Mouse (Mus musculus) forebrain, embryonic 10.5 days (tissue): ENCODE measurements around the gene 9430007A20Rik. TPM values are rescaled to one million over a fixed set of nuclear protein-coding genes. Genes with fewer than 3 reads are reported as not detected.
"Not testable (repeated sequence)": the region's sequence is repeated elsewhere in the genome, so short reads cannot be mapped to it uniquely, and the experiment has no call there.

Experiments used
- DNase-seq: peaks from one replicate; pipeline ENCODE4 v3.0.0-alpha.2; 2017; ENCODE audit warnings: low spot score; ENCODE audit errors: extremely low spot score
- H3K27ac ChIP-seq: fragments of 300-500 bp; sonication (generic); 2 replicates; pipeline ENCODE4 v1.5.1; 2016; ENCODE audit warnings: mild to moderate bottlenecking
- H3K27me3 ChIP-seq: fragments of 300-500 bp; sonication (generic); 2 replicates; pipeline ENCODE4 v1.6.1; 2016; ENCODE audit warnings: mild to moderate bottlenecking; ENCODE audit not compliant: poor library complexity, severe bottlenecking
- H3K36me3 ChIP-seq: fragments of 300-500 bp; sonication (generic); replicated peaks from 2 replicates; pipeline ENCODE4 v1.6.1; 2016; ENCODE audit warnings: mild to moderate bottlenecking, moderate library complexity
- H3K4me1 ChIP-seq: fragments of 300-500 bp; sonication (generic); 2 replicates; pipeline ENCODE4 v1.6.1; 2016
- H3K4me3 ChIP-seq: fragments of 300-500 bp; sonication (generic); 2 replicates; pipeline ENCODE4 v1.5.1; 2016; ENCODE audit warnings: mild to moderate bottlenecking, moderate library complexity
- H3K9me3 ChIP-seq: fragments of 300-500 bp; sonication (generic); 2 replicates; pipeline ENCODE4 v1.6.1; 2016; ENCODE audit warnings: mild to moderate bottlenecking, moderate library complexity
- WGBS: fragments of 180-500 bp; shearing (Covaris S2); methylation state at CpG from one replicate; pipeline ENCODE4 v1.1.7; 2016; 5-methylcytosine and 5-hydroxymethylcytosine counted together
- polyA plus RNA-seq: library from polyadenylated mRNA; unstranded; fragments of >200 nt; fragmentation: Nextera tagmentation; extraction: Ambion mirVana; gene quantifications from 2 replicates; pipeline ENCODE4 v1.2.1, GENCODE M21; 2016

The 9430007A20Rik gene
- polyA plus RNA-seq, result not detected in 2 replicates

DNA sequence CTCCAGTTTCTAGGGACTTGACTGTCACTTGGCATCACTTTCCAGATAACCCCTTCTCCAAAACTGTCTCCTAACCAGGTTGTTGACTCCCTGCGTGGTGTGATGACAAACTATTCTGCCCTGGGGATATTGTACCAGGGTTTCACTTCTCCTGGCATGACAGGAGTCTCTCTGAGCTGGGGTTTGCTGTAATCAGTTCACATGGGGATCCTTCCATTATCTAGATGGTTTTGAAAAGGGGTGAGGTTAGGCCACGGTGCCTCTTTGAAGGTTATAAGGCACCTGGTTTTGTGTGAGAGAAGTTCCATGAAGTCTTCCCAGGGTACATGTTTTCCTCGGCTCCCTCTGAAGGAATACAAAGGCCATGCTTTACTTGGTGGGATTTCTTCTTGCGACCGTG, at the start of gene 9430007A20Rik:
9430007A20Rik (plus strand) TSS at position 301 of the 400 bp plus-strand sequence.
- Histone ChIP-seq H3K4me1 (no peaks in the 10 kb centered on the region), H3K36me3 (no peaks in the 10 kb centered on the region), H3K4me3 (no peak within 1 kb of the TSS), H3K27me3 (no peaks in the 10 kb centered on the region), H3K9me3 (peaks cover 50% of the 10 kb centered on the region), H3K27ac (no peak within 1 kb of the TSS)
- no peak for DNase-seq
- 83% methylated on average over 5 of the region's 5 CpGs for WGBS

DNA sequence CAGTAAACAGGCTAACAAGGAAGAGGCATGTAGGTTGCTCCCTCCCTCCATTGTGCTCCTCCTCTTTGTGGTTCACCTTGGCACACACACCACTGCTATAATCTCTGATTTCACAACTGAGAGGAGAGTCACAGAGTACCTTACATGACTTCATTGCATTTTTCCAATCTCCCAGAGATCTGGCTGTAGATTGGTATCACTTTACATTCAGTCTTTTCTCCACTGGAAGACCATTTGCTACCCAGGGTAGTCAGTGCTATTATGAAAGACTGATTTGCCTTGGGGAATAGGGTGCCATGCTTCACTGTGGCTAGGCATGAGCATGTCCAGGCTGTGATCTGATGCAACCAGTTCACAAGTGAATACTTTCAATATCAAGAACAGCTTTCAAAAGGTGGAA, 26.3 kb upstream of the 9430007A20Rik start:
- Histone ChIP-seq H3K4me1 (no peaks in the 10 kb centered on the region), H3K4me3 (no peak overlapping the region), H3K9me3 (peaks cover 55% of the 10 kb centered on the region), H3K27ac (no peak overlapping the region), H3K27me3 (no peaks in the 10 kb centered on the region), H3K36me3 (no peaks in the 10 kb centered on the region)
- DNase-seq, result no peak

DNA sequence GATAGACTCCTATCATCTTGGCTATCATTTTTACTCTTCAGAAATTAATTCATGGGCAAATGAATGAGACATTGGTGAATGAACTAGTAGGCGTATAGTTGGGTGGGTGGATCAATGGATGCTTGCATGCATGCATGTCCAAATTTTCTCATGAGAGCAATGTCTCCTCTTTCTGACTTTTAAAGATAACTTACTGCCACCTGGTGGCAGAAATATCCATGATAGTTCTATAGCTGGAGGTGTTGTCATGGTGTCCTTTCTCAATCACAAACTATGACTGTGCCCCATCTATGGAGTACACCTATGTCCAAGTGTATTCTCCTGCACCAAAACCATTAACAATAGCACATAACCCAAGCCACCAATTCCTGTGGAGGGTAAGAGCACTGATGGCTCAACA, 13.1 kb upstream of the 9430007A20Rik start:
- Histone ChIP-seq H3K4me3 (no peak overlapping the region), H3K27me3 (no peaks in the 10 kb centered on the region), H3K27ac (no peak overlapping the region), H3K4me1 (no peaks in the 10 kb centered on the region), H3K36me3 (no peaks in the 10 kb centered on the region), H3K9me3 (peaks cover 47% of the 10 kb centered on the region)
- 91% methylated on average over 1 of the region's 1 CpGs for WGBS
- no peak for DNase-seq

DNA sequence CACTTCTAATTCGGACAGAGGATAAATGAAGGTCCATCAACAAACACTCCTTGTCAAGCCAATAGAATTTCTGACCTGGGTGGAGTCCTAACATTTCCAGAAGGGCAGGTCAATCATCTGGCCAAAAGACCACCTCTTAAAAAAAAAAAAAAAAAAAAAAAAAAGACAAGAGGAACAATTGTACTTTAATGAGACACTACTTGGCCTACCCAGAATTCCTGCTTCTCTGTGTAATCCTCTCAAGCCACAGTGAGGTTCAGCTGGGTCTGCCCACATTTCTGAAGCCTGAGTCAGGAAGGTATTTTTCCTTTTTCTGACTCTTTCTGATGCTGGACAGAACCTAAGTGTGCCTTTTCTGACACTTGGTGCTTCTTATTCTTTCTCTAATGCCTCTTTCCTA, 25.1 kb downstream of the 9430007A20Rik start:
- DNase-seq, result no peak
- H3K4me1 ChIP-seq, result no peaks in the 10 kb centered on the region
- no peak overlapping the region for H3K4me3 ChIP-seq
- H3K27ac ChIP-seq, result no peak overlapping the region
- peaks cover 68% of the 10 kb centered on the region for H3K9me3 ChIP-seq
- H3K36me3 ChIP-seq, result no peaks in the 10 kb centered on the region
- H3K27me3 ChIP-seq, result no peaks in the 10 kb centered on the region
- 95% methylated on average over 1 of the region's 1 CpGs for WGBS

DNA sequence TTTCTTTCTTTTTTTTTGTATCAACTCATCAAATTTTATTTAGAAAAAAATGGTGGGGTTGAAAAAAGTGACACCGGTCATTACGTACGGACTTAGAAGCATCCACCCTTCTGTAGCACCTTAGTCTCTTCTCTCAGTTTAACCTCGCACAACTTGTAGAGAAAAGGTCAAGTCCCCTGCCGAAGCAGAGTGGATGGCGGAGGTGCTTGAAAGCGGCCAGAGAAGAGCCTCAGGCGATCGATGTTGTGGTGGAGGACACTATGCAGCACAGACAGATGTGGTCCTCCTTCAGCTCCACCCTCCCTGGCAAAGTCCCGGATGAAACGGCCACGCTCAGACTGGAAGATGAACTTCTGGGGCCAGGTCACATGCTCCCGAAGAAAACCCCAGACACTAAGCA, 25.7 kb downstream of the 9430007A20Rik start:
- not testable (repeated sequence) for DNase-seq, H3K27me3 ChIP-seq, H3K36me3 ChIP-seq, H3K27ac ChIP-seq, H3K4me3 ChIP-seq, H3K4me1 ChIP-seq
- WGBS, result 92% methylated on average over 13 of the region's 13 CpGs
- H3K9me3 ChIP-seq, result peaks cover 63% of the 10 kb centered on the region

DNA sequence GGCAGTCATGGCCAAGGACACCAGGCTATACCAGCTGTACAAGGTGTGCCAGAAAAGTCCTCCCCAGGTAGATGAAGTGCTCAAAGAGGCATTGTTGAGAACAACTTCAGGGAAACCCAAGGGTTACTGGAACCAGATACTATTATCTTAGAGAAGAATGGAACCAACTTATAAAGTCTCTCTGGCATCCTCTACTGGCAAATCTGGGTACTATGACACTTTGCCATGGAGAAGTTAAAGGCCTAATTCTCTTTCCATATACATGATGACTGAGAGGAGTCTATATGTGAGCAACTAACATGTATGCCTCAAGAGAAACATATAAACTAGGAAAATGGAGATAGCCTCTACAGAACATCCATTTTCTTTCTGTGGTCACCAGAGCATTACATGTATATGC, 31.5 kb downstream of the 9430007A20Rik start:
- DNase-seq, result no peak
- H3K27me3 ChIP-seq, result no peaks in the 10 kb centered on the region
- H3K4me1 ChIP-seq, result no peaks in the 10 kb centered on the region
- H3K9me3 ChIP-seq, result peaks cover 69% of the 10 kb centered on the region
- H3K27ac ChIP-seq, result no peak overlapping the region
- H3K36me3 ChIP-seq, result no peaks in the 10 kb centered on the region
- no peak overlapping the region for H3K4me3 ChIP-seq

DNA sequence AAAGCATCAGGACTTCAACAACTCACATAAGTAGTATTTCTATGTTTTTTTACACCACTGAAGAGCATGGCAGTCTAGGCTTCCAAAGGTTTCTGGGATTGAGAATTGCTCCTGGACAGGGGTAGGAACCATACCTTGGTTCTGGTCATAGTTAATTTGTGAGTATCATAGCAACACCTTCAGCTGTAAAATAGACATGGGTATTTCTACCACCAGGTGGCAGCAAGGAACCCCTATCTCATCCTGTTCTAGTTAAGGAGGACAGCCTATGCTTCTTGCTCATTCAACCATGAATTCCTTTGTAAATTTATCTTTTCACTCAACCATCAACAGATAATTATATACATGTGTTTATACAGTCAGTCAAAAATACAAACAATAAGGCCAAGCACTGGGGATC, 40.2 kb downstream of the 9430007A20Rik start:
- Histone ChIP-seq H3K27ac (no peak overlapping the region), H3K9me3 (peaks cover 93% of the 10 kb centered on the region), H3K4me1 (no peaks in the 10 kb centered on the region), H3K4me3 (no peak overlapping the region), H3K27me3 (no peaks in the 10 kb centered on the region), H3K36me3 (no peaks in the 10 kb centered on the region)
- DNase-seq, result no peak

DNA sequence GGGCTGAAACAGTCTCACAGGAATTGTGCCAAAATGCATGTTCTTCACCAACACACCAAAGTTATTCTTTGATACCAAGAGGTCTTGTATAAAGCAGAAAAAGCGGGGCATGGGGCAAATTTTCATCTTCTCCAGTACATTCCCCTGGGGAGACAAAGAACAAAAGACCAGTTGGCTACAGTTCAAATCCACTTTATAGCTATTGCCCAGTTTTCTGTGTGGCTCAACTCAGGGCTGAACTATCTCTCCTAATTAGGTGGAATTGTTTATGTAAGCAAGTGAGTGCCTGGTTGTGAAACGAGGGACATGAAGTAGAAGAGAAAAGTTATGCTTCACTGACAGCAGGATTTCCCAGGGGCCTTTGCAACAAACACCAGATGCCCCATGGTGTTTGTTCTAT, 41.6 kb downstream of the 9430007A20Rik start:
- H3K36me3 ChIP-seq, result no peaks in the 10 kb centered on the region
- peaks cover 92% of the 10 kb centered on the region for H3K9me3 ChIP-seq
- WGBS, result 76% methylated on average over 2 of the region's 2 CpGs
- no peaks in the 10 kb centered on the region for H3K4me1 ChIP-seq
- DNase-seq, result no peak
- H3K4me3 ChIP-seq, result no peak overlapping the region
- no peak overlapping the region for H3K27ac ChIP-seq
- no peaks in the 10 kb centered on the region for H3K27me3 ChIP-seq

DNA sequence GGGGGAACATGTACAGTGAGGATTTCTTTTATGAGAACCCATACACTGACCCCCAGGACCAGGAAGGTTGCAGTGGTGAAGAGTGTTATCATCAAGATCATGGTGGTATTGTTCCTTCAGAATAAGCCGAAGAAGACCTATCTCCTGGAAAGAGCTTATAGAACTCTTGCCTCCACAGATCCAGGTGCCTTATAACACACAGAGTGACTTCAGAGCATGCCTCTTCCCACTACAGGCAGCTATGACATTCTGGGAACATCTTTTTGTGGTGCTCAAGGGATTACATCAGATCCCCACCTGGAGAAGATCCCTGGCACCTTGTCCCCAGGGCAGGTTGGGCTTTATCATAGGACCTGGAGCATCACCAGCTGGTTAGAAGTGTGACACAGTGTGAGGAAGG, 45.4 kb downstream of the 9430007A20Rik start, which contains the start of gene Gm13124:
Gm13124 (minus strand) TSS at position 101 of the 400 bp plus-strand sequence.
- DNase-seq, result no peak
- H3K9me3 ChIP-seq, result peaks cover 72% of the 10 kb centered on the region

DNA sequence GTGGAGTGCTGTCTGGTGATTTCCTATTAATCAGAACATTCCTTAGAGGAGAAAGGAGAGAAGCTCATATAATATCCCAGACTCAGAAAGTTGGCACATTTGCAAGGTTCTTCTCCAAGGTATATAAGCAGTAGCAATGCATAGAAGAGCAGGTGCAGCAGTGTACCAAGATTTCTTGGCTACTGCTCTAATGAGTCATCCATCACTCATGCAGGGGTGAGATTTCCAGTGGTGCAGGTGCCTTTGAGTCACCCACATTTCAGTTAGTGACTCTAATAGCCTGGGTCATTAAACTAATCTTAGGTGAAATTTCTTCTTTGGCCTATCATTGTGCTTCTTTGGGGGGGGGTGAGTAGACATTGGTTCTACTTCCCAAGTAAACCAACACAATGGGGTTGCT, 48.1 kb downstream of the 9430007A20Rik start:
- Histone ChIP-seq H3K27me3 (no peaks in the 10 kb centered on the region), H3K4me3 (no peak overlapping the region), H3K36me3 (no peaks in the 10 kb centered on the region), H3K4me1 (no peaks in the 10 kb centered on the region), H3K9me3 (peaks cover 50% of the 10 kb centered on the region), H3K27ac (no peak overlapping the region)
- no peak for DNase-seq

More for the DNA sequence above, 45.4 kb downstream of the 9430007A20Rik start, which contains the start of gene Gm13124:
- H3K27ac ChIP-seq, result no peak within 1 kb of the TSS
- no peaks in the 10 kb centered on the region for H3K36me3 ChIP-seq
- H3K4me3 ChIP-seq, result no peak within 1 kb of the TSS
- no peaks in the 10 kb centered on the region for H3K27me3 ChIP-seq
- whole genome bisulfite sequencing, result 95% methylated on average over 1 of the region's 1 CpGs
- no peaks in the 10 kb centered on the region for H3K4me1 ChIP-seq

Other genes starting within 250 kb of the 9430007A20Rik start
- gene Pramel5, start 239.3 kb upstream of the 9430007A20Rik start, polyA plus RNA-seq, result not detected in 2 replicates
- gene Gm13128, start 189.6 kb upstream of the 9430007A20Rik start, polyA plus RNA-seq, result not detected in 2 replicates
- not detected in 2 replicates for gene Gm13119, start 161.9 kb upstream of the 9430007A20Rik start, polyA plus RNA-seq
- gene Pramef20, start 141.9 kb upstream of the 9430007A20Rik start, polyA plus RNA-seq, result not detected in 2 replicates
- not detected in 2 replicates for gene Pramef12, start 111.4 kb upstream of the 9430007A20Rik start, polyA plus RNA-seq
- not detected in 2 replicates for gene 1700012P22Rik, start 81.0 kb upstream of the 9430007A20Rik start, polyA plus RNA-seq
- gene Gm9944, start 66.5 kb upstream of the 9430007A20Rik start, polyA plus RNA-seq, result not detected in 2 replicates
- not detected in 2 replicates for gene Aadacl3, start 56.1 kb upstream of the 9430007A20Rik start, polyA plus RNA-seq
- not detected in 2 replicates for gene Gm13124, start 45.3 kb downstream of the 9430007A20Rik start, polyA plus RNA-seq
- not detected in 2 replicates for gene Aadacl4, start 93.9 kb downstream of the 9430007A20Rik start, polyA plus RNA-seq
- not detected in 2 replicates for gene Gm436, start 166.5 kb downstream of the 9430007A20Rik start, polyA plus RNA-seq
- gene Gm13178, start 201.6 kb downstream of the 9430007A20Rik start, polyA plus RNA-seq, result not detected in 2 replicates